Mouse (Mus musculus) limb, embryonic 14.5 days (tissue): Measurements from ENCODE around the gene Mbd6. TPM values are rescaled to one million over a fixed set of nuclear protein-coding genes. Genes with fewer than 3 reads are reported as not detected.
A peak's percentile ranks its signal among the peaks of the same experiment; 100 is the strongest.

Experiments
- ATAC-seq: fragments of 200-750 bp; cut with Nextera tagmentation; 2 replicates; pipeline ENCODE4 v1.8.0; 2017; ENCODE audit warnings: low read depth, moderate number of reproducible peaks, moderate TSS enrichment; ENCODE audit not compliant: low FRiP score
- DNase-seq: peaks from one replicate; pipeline ENCODE4 v3.0.0-alpha.2; 2015; ENCODE audit warnings: low spot score
- H3K27ac ChIP-seq: fragments of 300-500 bp; sonication (generic); replicated peaks from 2 replicates; pipeline ENCODE4 v1.5.1; 2014; ENCODE audit warnings: low read depth, mild to moderate bottlenecking, low read length, moderate library complexity, mixed read lengths
- H3K27me3 ChIP-seq: fragments of 300-500 bp; sonication (generic); 2 replicates; pipeline ENCODE4 v1.6.1; 2014; ENCODE audit warnings: low read length, mixed read lengths; ENCODE audit not compliant: control insufficient read depth, insufficient read depth
- H3K36me3 ChIP-seq: fragments of 300-500 bp; sonication (generic); 2 replicates; pipeline ENCODE4 v1.6.1; 2014; ENCODE audit warnings: mild to moderate bottlenecking, low read length, moderate library complexity, mixed read lengths; ENCODE audit not compliant: control insufficient read depth, insufficient read depth
- H3K4me1 ChIP-seq: fragments of 300-500 bp; sonication (generic); 2 replicates; pipeline ENCODE4 v1.6.1; 2014; ENCODE audit warnings: antibody characterized with exemption, low read length, mixed read lengths; ENCODE audit not compliant: control insufficient read depth, insufficient read depth
- H3K4me2 ChIP-seq: fragments of 300-500 bp; sonication (generic); replicated peaks from 2 replicates; pipeline ENCODE4 v1.6.1; 2014; ENCODE audit warnings: low read depth, mild to moderate bottlenecking, low read length, moderate library complexity; ENCODE audit not compliant: severe bottlenecking
- H3K4me3 ChIP-seq: fragments of 300-500 bp; sonication (generic); replicated peaks from 2 replicates; pipeline ENCODE4 v1.5.1; 2014; ENCODE audit warnings: low read length
- H3K9ac ChIP-seq: fragments of 300-500 bp; sonication (generic); 2 replicates; pipeline ENCODE4 v1.6.1; 2014; ENCODE audit warnings: mild to moderate bottlenecking, low read depth, low read length, moderate library complexity; ENCODE audit not compliant: severe bottlenecking
- H3K9me3 ChIP-seq: fragments of 300-500 bp; sonication (generic); 2 replicates; pipeline ENCODE4 v1.6.1; 2016; ENCODE audit warnings: low read length; ENCODE audit not compliant: control insufficient read depth
- POLR2A ChIP-seq: fragments of 200-500 bp; IDR thresholded peaks from 2 replicates; pipeline ENCODE4 v1.8.0; 2012; ENCODE audit warnings: inconsistent platforms, mild to moderate bottlenecking, moderate library complexity, borderline replicate concordance; ENCODE audit not compliant: insufficient read depth, insufficient read length; ENCODE audit errors: extremely low read depth
- WGBS: fragments of 180-500 bp; shearing (Covaris S2); extraction: QIAGEN DNeasy Blood & Tissue Kit; methylation state at CpG from one replicate; pipeline ENCODE4 v1.1.7; 2014; 5-methylcytosine and 5-hydroxymethylcytosine counted together
- polyA plus RNA-seq, 2 experiments: library from polyadenylated mRNA; depleted of rRNA in 1 of 2; stranded (reverse) in 1 of 2; unstranded in 1 of 2; fragments of >200 nt; fragmentation: Nextera tagmentation in 1 of 2; extraction: Ambion mirVana in 1 of 2; gene quantifications; 2 replicates each; pipeline versions ENCODE4 v1.2.1 to v1.2.3; 2012 to 2014

Gene Mbd6
- polyA plus RNA-seq, 2 experiments, result 19.9 to 68.1 TPM

DNA sequence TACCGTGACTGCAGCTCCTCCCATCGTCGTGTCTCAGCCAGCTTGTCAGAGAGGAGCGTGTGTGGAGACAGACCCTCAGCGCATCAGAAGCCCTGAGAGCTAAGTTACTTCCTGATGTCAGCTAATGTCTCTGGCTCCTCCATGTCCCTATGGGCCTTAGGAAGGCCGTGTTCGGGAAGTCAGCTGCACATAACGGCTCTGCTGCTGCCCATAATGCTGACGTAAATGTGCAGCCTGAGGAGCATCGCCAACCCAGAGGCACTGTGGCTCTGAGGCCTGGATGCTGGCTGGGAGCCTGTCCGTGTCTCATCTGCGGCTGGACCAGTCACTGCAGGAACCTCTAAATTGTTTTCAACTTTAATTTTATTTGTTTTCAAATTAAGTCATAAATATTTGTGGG lies 19.8 kb downstream of the Mbd6 start:
- no peak for TF ChIP-seq POLR2A
- Histone ChIP-seq H3K9ac (no peak overlapping the region), H3K4me1 (peaks cover 8% of the 10 kb centered on the region), H3K4me3 (no peak overlapping the region), H3K27ac (no peak overlapping the region), H3K36me3 (peaks cover 54% of the 10 kb centered on the region), H3K27me3 (no peaks in the 10 kb centered on the region; the same call in 1 of the 2 replicates), H3K9me3 (no peaks in the 10 kb centered on the region), H3K4me2 (no peak overlapping the region)
- 81% methylated on average over 12 of the region's 12 CpGs for WGBS
- ATAC-seq (no peak), DNase-seq (no peak)

DNA sequence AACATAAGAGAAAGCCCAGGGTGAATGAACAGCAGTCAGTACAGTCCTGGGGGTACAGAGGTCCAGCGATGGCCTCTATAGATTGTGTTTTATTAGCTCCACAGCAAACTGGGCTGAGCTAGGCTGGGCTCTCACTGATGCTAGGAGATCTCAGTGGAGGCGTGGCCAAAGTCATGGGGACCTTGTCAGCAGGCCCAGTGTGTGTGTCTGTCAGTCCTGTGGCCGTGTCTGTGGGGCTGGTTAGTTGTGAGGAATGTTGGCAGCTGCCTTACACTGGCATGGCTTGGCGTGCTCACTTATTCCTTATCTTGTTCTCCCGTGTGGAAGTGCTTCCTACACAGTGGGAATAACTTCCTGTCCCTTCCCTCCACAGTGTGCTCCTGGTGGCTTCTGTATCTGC lies 20.4 kb downstream of the Mbd6 start:
- Histone ChIP-seq H3K27ac (no peak overlapping the region), H3K27me3 (no peaks in the 10 kb centered on the region; the same call in 1 of the 2 replicates), H3K9ac (no peak overlapping the region), H3K36me3 (peaks cover 49% of the 10 kb centered on the region), H3K9me3 (no peaks in the 10 kb centered on the region), H3K4me1 (peaks cover 8% of the 10 kb centered on the region), H3K4me2 (no peak overlapping the region), H3K4me3 (no peak overlapping the region)
- ATAC-seq (no peak), DNase-seq (no peak)
- WGBS, result 79% methylated on average over 5 of the region's 5 CpGs
- no peak for TF ChIP-seq POLR2A

GRCm38 (mm10) chr10:127267318-127267717 lies 21.5 kb downstream of the Mbd6 start:
- ATAC-seq, result no peak
- H3K27ac ChIP-seq, result no peak overlapping the region

DNA sequence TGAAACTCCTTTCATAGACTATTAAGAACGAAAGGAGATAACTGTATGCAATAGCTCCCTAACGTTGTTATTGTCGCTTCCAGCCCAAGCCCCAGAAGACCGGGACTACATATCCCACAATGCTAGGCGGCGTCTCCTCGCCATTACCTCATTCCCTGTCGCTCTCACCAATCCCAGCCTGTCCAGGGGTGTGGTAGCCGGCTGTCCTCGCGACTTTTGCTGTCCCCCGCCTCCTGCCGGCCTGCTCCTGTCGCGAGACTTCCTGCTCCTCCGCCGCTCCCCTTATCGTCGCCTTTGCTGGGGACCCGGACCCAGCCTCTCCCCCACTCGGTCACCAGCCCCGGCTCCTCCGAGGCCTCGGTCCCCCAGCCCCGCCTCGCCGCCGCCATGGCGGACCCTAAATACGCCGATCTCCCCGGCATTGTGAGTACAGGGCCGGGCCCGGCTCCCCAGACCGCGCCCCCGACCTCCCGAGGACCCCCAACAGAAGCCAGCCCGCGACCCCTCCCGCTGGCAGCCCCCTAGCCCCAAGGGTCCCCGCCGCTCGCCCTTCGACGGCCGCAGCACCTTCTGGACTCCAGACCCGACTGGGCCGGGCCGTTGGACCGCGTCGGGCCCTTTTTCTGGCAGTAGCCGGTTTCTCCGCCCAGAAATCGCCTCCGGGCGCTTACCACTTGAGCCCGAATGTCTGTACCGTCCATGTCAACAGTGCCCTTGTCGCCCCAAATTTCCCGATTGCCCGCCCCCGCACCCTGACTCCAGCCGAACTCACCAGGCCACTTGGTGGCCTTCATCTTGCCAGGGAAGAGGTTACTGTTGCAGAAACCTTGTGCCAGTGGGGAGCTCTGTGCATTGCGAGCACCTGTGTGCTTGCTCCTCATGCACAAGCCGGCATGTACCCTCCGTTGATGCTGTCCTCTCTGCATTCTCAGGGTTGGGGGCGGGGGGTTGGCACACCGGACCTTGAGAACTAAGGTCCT lies 22.4 kb downstream of the Mbd6 start, which contains the start of gene Dctn2:
Gene Dctn2, plus strand, starts transcription at position 257 of the 980 bp plus-strand sequence.
- TF ChIP-seq POLR2A, result peak; percentile 65; the same call in 1 of the 2 replicates
- H3K36me3 ChIP-seq, result peaks cover 31% of the 10 kb centered on the region
- no peaks in the 10 kb centered on the region for H3K9me3 ChIP-seq
- peak within 1 kb of the TSS; percentile 92 for H3K4me2 ChIP-seq
- peaks cover 14% of the 10 kb centered on the region for H3K4me1 ChIP-seq
- H3K27me3 ChIP-seq, result no peaks in the 10 kb centered on the region; the same call in 1 of the 2 replicates
- WGBS, result under 1% methylated on average over 48 of the region's 70 CpGs
- peak within 1 kb of the TSS; percentile 97 for H3K9ac ChIP-seq
- H3K27ac ChIP-seq, result peak within 1 kb of the TSS; percentile 70
- peak within 1 kb of the TSS; percentile 98 for H3K4me3 ChIP-seq
- ATAC-seq (peak; percentile 97), DNase-seq (peak; percentile 97)

More at GRCm38 (mm10) chr10:127267318-127267717, 21.5 kb downstream of the Mbd6 start:
- Histone ChIP-seq H3K27me3 (no peaks in the 10 kb centered on the region; the same call in 1 of the 2 replicates), H3K4me2 (peak overlapping the region; percentile 92), H3K4me1 (peaks cover 10% of the 10 kb centered on the region), H3K4me3 (peak overlapping the region; percentile 98), H3K36me3 (peaks cover 39% of the 10 kb centered on the region), H3K9me3 (no peaks in the 10 kb centered on the region), H3K9ac (peak overlapping the region; percentile 97; the same call in 1 of the 2 replicates)
- WGBS, result 68% methylated on average over 5 of the region's 5 CpGs
- DNase-seq, result no peak
- no peak for TF ChIP-seq POLR2A

DNA sequence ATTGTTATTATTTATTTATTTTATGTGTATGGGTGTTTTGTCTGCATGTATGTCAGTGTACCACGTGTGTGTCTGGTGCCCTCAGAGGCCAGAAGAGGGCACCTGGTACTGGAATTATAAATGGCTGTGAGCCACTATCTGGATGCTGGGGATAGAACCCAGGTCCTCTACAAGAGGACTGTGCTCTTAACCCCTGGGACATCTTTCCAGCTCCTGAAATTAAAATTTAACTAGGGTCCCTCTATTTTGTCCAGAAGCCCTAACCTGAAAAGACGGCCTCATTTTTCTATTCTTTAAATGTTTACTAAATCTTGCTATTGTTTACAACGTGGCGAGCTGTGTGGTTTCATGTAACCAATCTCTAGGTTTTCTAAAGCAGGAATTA lies 23.1 kb downstream of the Mbd6 start:
- no peak for DNase-seq
- H3K4me3 ChIP-seq, result peak overlapping the region; percentile 98
- no peak overlapping the region for H3K9ac ChIP-seq
- no peaks in the 10 kb centered on the region for H3K9me3 ChIP-seq
- ATAC-seq, result no peak
- TF ChIP-seq POLR2A, result no peak
- no peaks in the 10 kb centered on the region; the same call in 1 of the 2 replicates for H3K27me3 ChIP-seq
- H3K27ac ChIP-seq, result no peak overlapping the region
- WGBS, result 37% methylated on average over 4 of the region's 4 CpGs
- H3K4me2 ChIP-seq, result peak overlapping the region; percentile 92
- peaks cover 14% of the 10 kb centered on the region for H3K4me1 ChIP-seq
- H3K36me3 ChIP-seq, result peaks cover 24% of the 10 kb centered on the region
